Mouse (Mus musculus) E14TG2a.4 (cell line): ENCODE measurements around the gene Olfr1370.

Experiments used
- CTCF ChIP-seq: conservative IDR thresholded peaks from 2 replicates; pipeline ENCODE4 v1.5.1; 2014; ENCODE audit warnings: low read length
- NANOG ChIP-seq: IDR thresholded peaks from 2 replicates; pipeline ENCODE4 v1.6.1; 2014; ENCODE audit warnings: borderline replicate concordance, low read length, mixed read lengths

GRCm38 (mm10) chr13:21082686-21083085, 7.9 kb upstream of the Olfr1370 start:
- TF ChIP-seq CTCF = no peak
- TF ChIP-seq NANOG = no peak
